Mouse (Mus musculus) ES-CJ7 (cell line): ENCODE results near the gene 2010315B03Rik.

Experiments
- DNase-seq: peaks from one replicate; pipeline ENCODE4 v3.0.0; 2011; ENCODE audit warnings: low read depth, low spot score

Gene 2010315B03Rik

GRCm38 (mm10) chr9:124312171-124313142 is at the start of gene 2010315B03Rik:
Gene 2010315B03Rik (minus strand): TSS chr9:124312696.
- peak; percentile 80 for DNase-seq

GRCm38 (mm10) chr9:124311502-124311901 is 994 bp downstream of the 2010315B03Rik start:
- no peak for DNase-seq

GRCm38 (mm10) chr9:124288329-124288728 is 24.2 kb downstream of the 2010315B03Rik start:
- no peak for DNase-seq

- DNase-seq, result peak; percentile 92
These were observed 30.4 kb downstream of the 2010315B03Rik start for GRCm38 (mm10) chr9:124281912-124282686.

GRCm38 (mm10) chr9:124281448-124281791 is 31.1 kb downstream of the 2010315B03Rik start:
- DNase-seq, result no peak

GRCm38 (mm10) chr9:124280576-124281447 is 31.7 kb downstream of the 2010315B03Rik start:
- no peak for DNase-seq

GRCm38 (mm10) chr9:124279300-124279699 is 33.2 kb downstream of the 2010315B03Rik start:
- DNase-seq, result no peak

- no peak for DNase-seq
These were observed 37.4 kb downstream of the 2010315B03Rik start for GRCm38 (mm10) chr9:124275064-124275463.

- DNase-seq, result no peak
These were observed 39.3 kb downstream of the 2010315B03Rik start for GRCm38 (mm10) chr9:124273172-124273571.

- peak; percentile 72 for DNase-seq
These were observed 44.6 kb downstream of the 2010315B03Rik start for GRCm38 (mm10) chr9:124267929-124268328.

GRCm38 (mm10) chr9:124267493-124267892 is 45.0 kb downstream of the 2010315B03Rik start:
- DNase-seq, result no peak

- no peak for DNase-seq
These were observed 49.3 kb downstream of the 2010315B03Rik start for GRCm38 (mm10) chr9:124262987-124263717.

- DNase-seq, result no peak
These were observed 54.4 kb downstream of the 2010315B03Rik start for GRCm38 (mm10) chr9:124258067-124258556.

GRCm38 (mm10) chr9:124257200-124258066 is 55.1 kb downstream of the 2010315B03Rik start:
- DNase-seq, result peak; percentile 58

GRCm38 (mm10) chr9:124256271-124257199 is 56.0 kb downstream of the 2010315B03Rik start:
- DNase-seq, result peak; percentile 15

- peak; percentile 19 for DNase-seq
These were observed 61.1 kb downstream of the 2010315B03Rik start for GRCm38 (mm10) chr9:124251438-124251837.
